In genomic region chr11:101334023-101334422, GRCm38 (mm10) we compare ENCODE assay signal across 18 mouse cellular contexts. TPM values are rescaled to one million over a fixed set of nuclear protein-coding genes. Genes with fewer than 3 reads are reported as not detected.
DNase-seq lines count a peak whose midpoint lies in the region; ATAC-seq lines count a peak whose summit lies in the region.
"Had no signal": no experiment of that assay in that cellular context is flagged by ENCODE, and none has a peak within 500 bp of the region (broad histone marks: within the 10 kb centered on the region; RNA-seq: fewer than 3 reads in every experiment).

No protein-coding gene starts in this region.

- no peaks in the 10 kb centered on the region; the same call in none of the 2 replicates for H3K4me1 ChIP-seq in hindbrain, embryonic 11.5 days (replicated peaks; ENCODE audit: control insufficient read depth, insufficient read depth, low read length)
- peaks cover 11% of the 10 kb centered on the region for H3K4me1 ChIP-seq in hindbrain, embryonic 16.5 days (ENCODE audit: control insufficient read depth, insufficient read depth, low read depth, low read length)
- H3K4me1 ChIP-seq in limb, embryonic 12.5 days (replicated peaks), result peaks cover 26% of the 10 kb centered on the region

- ATAC-seq in hindbrain, embryonic 11.5 days (ENCODE audit: low FRiP score), result no peak
- ATAC-seq in hindbrain, embryonic 16.5 days, result no peak
- ATAC-seq in limb, embryonic 12.5 days (ENCODE audit: insufficient number of reproducible peaks, insufficient read depth, low FRiP score, low TSS enrichment, low read depth), result no peak
- ATAC-seq: midbrain, embryonic 15.5 days had no signal

- WGBS in hindbrain, embryonic 11.5 days, result 17% methylated on average over 10 of the region's 10 CpGs
- 24% methylated on average over 10 of the region's 10 CpGs for WGBS in hindbrain, embryonic 16.5 days
- 24% methylated on average over 10 of the region's 10 CpGs for WGBS in limb, embryonic 12.5 days

- H3K36me3 ChIP-seq in hindbrain, embryonic 11.5 days (ENCODE audit: control insufficient read depth, insufficient read depth, low read length), result no peaks in the 10 kb centered on the region
- no peaks in the 10 kb centered on the region for H3K36me3 ChIP-seq in hindbrain, embryonic 16.5 days (ENCODE audit: control insufficient read depth, insufficient read depth, low read length)
- no peaks in the 10 kb centered on the region for H3K36me3 ChIP-seq in limb, embryonic 12.5 days
- H3K36me3 ChIP-seq: hindbrain, embryonic 13.5 days; kidney, embryonic 15.5 days; midbrain, embryonic 15.5 days; neural tube, embryonic 12.5 days had no signal

- H3K27me3 ChIP-seq in hindbrain, embryonic 11.5 days (ENCODE audit: control insufficient read depth, insufficient read depth, low read length), result no peaks in the 10 kb centered on the region
- no peaks in the 10 kb centered on the region for H3K27me3 ChIP-seq in hindbrain, embryonic 16.5 days (replicated peaks; ENCODE audit: control insufficient read depth, insufficient read depth, low read length)
- no peaks in the 10 kb centered on the region for H3K27me3 ChIP-seq in limb, embryonic 12.5 days
- H3K27me3 ChIP-seq: hindbrain, embryonic 13.5 days; kidney, embryonic 15.5 days; midbrain, embryonic 15.5 days; neural tube, embryonic 12.5 days had no signal

- peak overlapping the region; percentile 62; the same call in 1 of the 2 replicates for H3K27ac ChIP-seq in hindbrain, embryonic 11.5 days (ENCODE audit: low read depth, low read length)
- no peak overlapping the region for H3K27ac ChIP-seq in hindbrain, embryonic 16.5 days (ENCODE audit: low read depth, low read length)
- H3K27ac ChIP-seq in limb, embryonic 12.5 days, result no peak overlapping the region
- H3K27ac ChIP-seq: hindbrain, embryonic 13.5 days; kidney, embryonic 15.5 days; liver, embryonic 14.5 days; midbrain, embryonic 15.5 days; neural tube, embryonic 12.5 days had no signal

- DNase-seq in embryo, embryonic 10 days (ENCODE audit: low spot score), result peak; percentile 57
- DNase-seq in embryo, embryonic 9.5 days (ENCODE audit: extremely low spot score), result no peak
- peak; percentile 25 for DNase-seq in hindbrain, embryonic 11.5 days (ENCODE audit: low spot score)
- DNase-seq in ZHBTc4 (ENCODE audit: low read depth, low spot score), result peak; percentile 81
- DNase-seq in cerebellum, adult 11-12 months, result no peak
- DNase-seq in cerebellum, postnatal 25 days, result no peak
- DNase-seq: cerebellum, adult 18-20 months; lung, postnatal 4 days; thymus, postnatal 4 days had no signal

- no peak overlapping the region for H3K4me2 ChIP-seq in hindbrain, embryonic 11.5 days (replicated peaks; ENCODE audit: low read depth, low read length)
- no peak overlapping the region for H3K4me2 ChIP-seq in hindbrain, embryonic 16.5 days (ENCODE audit: low read length)
- no peak overlapping the region for H3K4me2 ChIP-seq in limb, embryonic 12.5 days
- H3K4me2 ChIP-seq: hindbrain, embryonic 13.5 days; kidney, embryonic 15.5 days; midbrain, embryonic 15.5 days; neural tube, embryonic 12.5 days had no signal

- no peak overlapping the region for H3K9ac ChIP-seq in hindbrain, embryonic 11.5 days (ENCODE audit: low read depth, low read length)
- H3K9ac ChIP-seq in hindbrain, embryonic 16.5 days (ENCODE audit: low read depth, low read length), result no peak overlapping the region
- H3K9ac ChIP-seq in limb, embryonic 12.5 days (replicated peaks), result peak overlapping the region; percentile 8; the same call in 1 of the 2 replicates
- H3K9ac ChIP-seq: hindbrain, embryonic 13.5 days; kidney, embryonic 15.5 days; liver, embryonic 14.5 days; midbrain, embryonic 15.5 days; neural tube, embryonic 12.5 days had no signal

- H3K9me3 ChIP-seq in hindbrain, embryonic 11.5 days (ENCODE audit: control insufficient read depth, low read length), result no peaks in the 10 kb centered on the region
- H3K9me3 ChIP-seq in hindbrain, embryonic 16.5 days (ENCODE audit: control insufficient read depth, low read length), result no peaks in the 10 kb centered on the region
- no peaks in the 10 kb centered on the region for H3K9me3 ChIP-seq in limb, embryonic 12.5 days
- H3K9me3 ChIP-seq: hindbrain, embryonic 13.5 days; kidney, embryonic 15.5 days; midbrain, embryonic 15.5 days; neural tube, embryonic 12.5 days had no signal

- H3K4me3 ChIP-seq in hindbrain, embryonic 11.5 days (ENCODE audit: low read depth, low read length), result no peak overlapping the region
- H3K4me3 ChIP-seq in hindbrain, embryonic 16.5 days (ENCODE audit: low read length), result no peak overlapping the region
- H3K4me3 ChIP-seq in limb, embryonic 12.5 days (replicated peaks), result no peak overlapping the region
- H3K4me3 ChIP-seq: hindbrain, embryonic 13.5 days; kidney, embryonic 15.5 days; midbrain, embryonic 15.5 days; neural tube, embryonic 12.5 days had no signal

RNA-seq across cellular contexts. Expression of gene Aoc3, which starts 3.6 kb away (rescaled TPM):
- 0.10 TPM in 1 of 2 replicates, not detected in the other for polyA plus RNA-seq in hindbrain, embryonic 11.5 days (2014; fragmentation: Nextera tagmentation; extraction: Ambion mirVana)
- 0.15 and 0.29 TPM in 2 replicates for polyA plus RNA-seq in hindbrain, embryonic 16.5 days (2015; fragmentation: Nextera tagmentation; extraction: Ambion mirVana)
- polyA plus RNA-seq in limb, embryonic 12.5 days (2016; fragmentation: Nextera tagmentation; extraction: Ambion mirVana), result 0.05 TPM in 1 of 2 replicates, not detected in the other
- polyA plus RNA-seq: hindbrain, embryonic 13.5 days; neural tube, embryonic 12.5 days had no signal

RNA-seq across cellular contexts. Expression of gene Aoc2, which starts 9.2 kb away (rescaled TPM):
- 1.4 and 1.8 TPM in 2 replicates for polyA plus RNA-seq in hindbrain, embryonic 11.5 days (2014; fragmentation: Nextera tagmentation; extraction: Ambion mirVana)
- 0.93 and 2.1 TPM in 2 replicates for polyA plus RNA-seq in hindbrain, embryonic 16.5 days (2015; fragmentation: Nextera tagmentation; extraction: Ambion mirVana)
- polyA plus RNA-seq in limb, embryonic 12.5 days (2016; fragmentation: Nextera tagmentation; extraction: Ambion mirVana), result 2.0 and 2.3 TPM in 2 replicates

RNA-seq across cellular contexts. Expression of gene Psme3, which starts 18.0 kb away (rescaled TPM):
- polyA plus RNA-seq in hindbrain, embryonic 11.5 days (2014; fragmentation: Nextera tagmentation; extraction: Ambion mirVana), result 138 and 143 TPM in 2 replicates
- 106 and 117 TPM in 2 replicates for polyA plus RNA-seq in hindbrain, embryonic 16.5 days (2015; fragmentation: Nextera tagmentation; extraction: Ambion mirVana)
- polyA plus RNA-seq in limb, embryonic 12.5 days (2016; fragmentation: Nextera tagmentation; extraction: Ambion mirVana), result 154 and 167 TPM in 2 replicates

RNA-seq across cellular contexts. Expression of gene Becn1, which starts 31.9 kb away (rescaled TPM):
- polyA plus RNA-seq in hindbrain, embryonic 11.5 days (2014; fragmentation: Nextera tagmentation; extraction: Ambion mirVana), result 166 and 178 TPM in 2 replicates
- 175 and 182 TPM in 2 replicates for polyA plus RNA-seq in hindbrain, embryonic 16.5 days (2015; fragmentation: Nextera tagmentation; extraction: Ambion mirVana)
- 126 and 129 TPM in 2 replicates for polyA plus RNA-seq in limb, embryonic 12.5 days (2016; fragmentation: Nextera tagmentation; extraction: Ambion mirVana)

RNA-seq across cellular contexts. Expression of gene G6pc, which starts 33.3 kb away (rescaled TPM):
- not detected in 2 replicates for polyA plus RNA-seq in hindbrain, embryonic 11.5 days (2014; fragmentation: Nextera tagmentation; extraction: Ambion mirVana)
- not detected in 2 replicates for polyA plus RNA-seq in hindbrain, embryonic 16.5 days (2015; fragmentation: Nextera tagmentation; extraction: Ambion mirVana)
- not detected in 2 replicates for polyA plus RNA-seq in limb, embryonic 12.5 days (2016; fragmentation: Nextera tagmentation; extraction: Ambion mirVana)
- polyA plus RNA-seq: embryonic facial prominence, embryonic 11.5 days; frontal cortex, adult 2 months; hindbrain, embryonic 13.5 days; midbrain, embryonic 15.5 days; neural tube, embryonic 12.5 days had no signal

Comparison
In these comparisons a context has a peak if more than half of its experiments do, and no peak if none do; other contexts are left out.
1. DNase-seq: peak in embryo, embryonic 10 days (single experiment), hindbrain, embryonic 11.5 days (single experiment) and ZHBTc4 (single experiment); none in embryo, embryonic 9.5 days (single experiment), cerebellum, adult 11-12 months (single experiment) and cerebellum, postnatal 25 days (0 of 2).